Mouse (Mus musculus): ENCODE results near the gene Adgrl2. TPM values are rescaled to one million over a fixed set of nuclear protein-coding genes. Genes with fewer than 3 reads are reported as not detected.

Adgrl2 gene
- 71.7 and 78.9 TPM in 2 replicates for polyA plus RNA-seq (2014; fragmentation: Nextera tagmentation; extraction: Ambion mirVana)

DNA sequence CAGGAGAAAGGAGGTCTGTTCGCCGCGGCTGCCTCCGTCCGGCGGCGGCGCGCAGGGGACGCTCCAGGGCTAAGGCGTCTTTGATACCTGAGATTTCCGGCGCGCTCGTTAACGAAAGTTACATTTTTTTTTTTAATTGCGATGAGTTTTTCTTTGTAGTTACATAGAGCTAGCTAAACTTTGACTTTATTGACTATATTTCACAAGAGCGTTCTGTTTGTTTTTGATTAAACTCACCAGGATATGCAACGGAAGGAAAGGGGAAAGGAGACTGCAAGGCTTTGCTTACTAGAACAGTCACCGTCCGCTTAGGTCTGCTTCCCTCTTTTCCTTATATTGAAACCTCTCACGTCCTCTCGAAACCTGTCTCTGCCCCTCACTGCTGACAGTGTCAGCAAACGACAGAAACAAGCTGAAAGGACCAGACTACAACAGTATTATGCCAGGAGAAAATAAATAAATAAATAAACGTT, at the start of gene Adgrl2:
Gene Adgrl2, minus strand, starts transcription at position 25 of the 473 bp plus-strand sequence.
- no peak; the same call in 1 of the 2 replicates for ATAC-seq (ENCODE audit: insufficient number of reproducible peaks, insufficient read depth, low FRiP score, low read depth)
- H3K27ac ChIP-seq (ENCODE audit: low read length): peak within 1 kb of the TSS; percentile 98
- under 1% methylated on average over 25 of the region's 25 CpGs for WGBS

DNA sequence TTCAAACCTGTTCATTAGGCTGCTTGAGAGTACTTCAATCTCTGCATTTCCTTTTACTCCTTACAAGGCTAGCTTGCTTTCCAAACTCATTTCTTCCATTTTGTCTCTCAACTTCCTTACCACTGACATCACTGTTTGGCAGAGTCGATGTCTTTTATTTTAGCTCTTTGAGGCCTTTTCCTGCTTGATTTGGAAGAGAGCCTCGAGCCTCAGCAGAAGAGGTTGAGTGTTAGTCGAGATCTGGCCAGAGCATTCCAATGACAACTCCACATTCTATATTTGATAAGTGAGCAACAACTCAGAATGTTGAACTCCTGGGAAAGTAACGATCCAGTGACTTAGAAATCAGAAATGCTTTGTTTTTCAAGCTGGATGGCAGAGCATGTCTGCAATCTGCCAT, 48.4 kb upstream of the Adgrl2 start:
- Histone ChIP-seq H3K36me3 (ENCODE audit: control insufficient read depth, insufficient read depth, low read length) (no peaks in the 10 kb centered on the region), H3K27me3 (ENCODE audit: control insufficient read depth, insufficient read depth, low read length) (no peaks in the 10 kb centered on the region), H3K4me3 (ENCODE audit: low read depth, low read length) (no peak overlapping the region), H3K4me2 (replicated peaks; ENCODE audit: low read depth, low read length) (no peak overlapping the region), H3K27ac (ENCODE audit: low read length) (no peak overlapping the region), H3K9me3 (ENCODE audit: control insufficient read depth, low read depth, low read length) (no peaks in the 10 kb centered on the region), H3K4me1 (ENCODE audit: control insufficient read depth, insufficient read depth, low read length) (no peaks in the 10 kb centered on the region), H3K9ac (replicated peaks; ENCODE audit: low read depth, low read length) (no peak overlapping the region)
- 45% methylated on average over 4 of the region's 4 CpGs for WGBS
- ATAC-seq (ENCODE audit: insufficient number of reproducible peaks, insufficient read depth, low FRiP score, low read depth): no peak

More for the DNA sequence above, at the start of gene Adgrl2:
- Histone ChIP-seq H3K4me2 (replicated peaks; ENCODE audit: low read depth, low read length) (peak within 1 kb of the TSS; percentile 61), H3K27me3 (ENCODE audit: control insufficient read depth, insufficient read depth, low read length) (no peaks in the 10 kb centered on the region), H3K4me3 (ENCODE audit: low read depth, low read length) (peak within 1 kb of the TSS; percentile 93), H3K4me1 (ENCODE audit: control insufficient read depth, insufficient read depth, low read length) (peaks cover 8% of the 10 kb centered on the region), H3K9me3 (ENCODE audit: control insufficient read depth, low read depth, low read length) (no peaks in the 10 kb centered on the region), H3K36me3 (ENCODE audit: control insufficient read depth, insufficient read depth, low read length) (no peaks in the 10 kb centered on the region), H3K9ac (replicated peaks; ENCODE audit: low read depth, low read length) (peak within 1 kb of the TSS; percentile 93)

DNA sequence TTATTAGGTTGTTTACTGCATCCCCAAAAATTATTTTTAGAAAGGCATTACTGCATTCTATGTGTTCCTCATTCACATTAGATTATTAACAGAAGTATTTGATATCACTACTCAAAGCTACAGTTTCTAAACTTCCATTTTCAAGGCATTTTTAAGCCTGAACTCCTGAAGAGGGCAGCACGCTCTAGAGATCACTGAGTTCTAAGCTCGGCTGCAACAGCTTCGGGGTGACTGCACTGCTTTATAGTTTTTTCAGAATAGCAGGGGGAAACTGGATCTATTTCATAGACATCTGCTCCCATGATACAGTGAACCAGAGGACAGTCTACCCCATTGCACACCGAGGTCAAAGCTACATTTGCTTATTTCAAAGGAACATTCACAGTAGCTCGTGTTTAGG, 29.6 kb upstream of the Adgrl2 start:
- Histone ChIP-seq H3K9me3 (ENCODE audit: control insufficient read depth, low read depth, low read length) (no peaks in the 10 kb centered on the region), H3K9ac (replicated peaks; ENCODE audit: low read depth, low read length) (no peak overlapping the region), H3K4me3 (ENCODE audit: low read depth, low read length) (no peak overlapping the region), H3K27ac (ENCODE audit: low read length) (no peak overlapping the region), H3K27me3 (ENCODE audit: control insufficient read depth, insufficient read depth, low read length) (no peaks in the 10 kb centered on the region), H3K36me3 (ENCODE audit: control insufficient read depth, insufficient read depth, low read length) (no peaks in the 10 kb centered on the region), H3K4me1 (ENCODE audit: control insufficient read depth, insufficient read depth, low read length) (no peaks in the 10 kb centered on the region), H3K4me2 (replicated peaks; ENCODE audit: low read depth, low read length) (no peak overlapping the region)
- WGBS: 64% methylated on average over 5 of the region's 5 CpGs
- ATAC-seq (ENCODE audit: insufficient number of reproducible peaks, insufficient read depth, low FRiP score, low read depth): no peak

DNA sequence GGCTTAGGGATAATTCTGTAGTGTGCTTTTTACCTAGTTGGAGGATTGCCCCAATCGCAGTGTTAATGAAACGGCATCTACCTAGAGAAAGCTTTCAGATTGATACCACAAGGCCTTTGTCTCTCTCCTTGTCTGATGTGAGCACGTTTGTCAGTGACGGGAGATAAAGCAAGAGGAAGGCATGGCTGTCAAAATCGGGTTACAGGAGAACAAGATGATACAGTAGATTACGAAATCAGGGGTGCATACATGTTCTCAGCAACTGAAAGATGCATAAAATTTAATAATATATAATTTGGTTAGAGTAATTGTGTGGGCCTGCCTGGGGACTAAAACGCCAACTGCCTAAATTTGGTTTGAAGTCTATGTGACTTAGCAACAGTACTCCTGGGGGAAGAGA, 19.0 kb upstream of the Adgrl2 start:
- no peaks in the 10 kb centered on the region for H3K27me3 ChIP-seq (ENCODE audit: control insufficient read depth, insufficient read depth, low read length)
- H3K36me3 ChIP-seq (ENCODE audit: control insufficient read depth, insufficient read depth, low read length): no peaks in the 10 kb centered on the region
- H3K9ac ChIP-seq (replicated peaks; ENCODE audit: low read depth, low read length): no peak overlapping the region
- WGBS: 74% methylated on average over 7 of the region's 7 CpGs
- no peaks in the 10 kb centered on the region for H3K9me3 ChIP-seq (ENCODE audit: control insufficient read depth, low read depth, low read length)
- no peak overlapping the region for H3K4me3 ChIP-seq (ENCODE audit: low read depth, low read length)
- no peak overlapping the region for H3K4me2 ChIP-seq (replicated peaks; ENCODE audit: low read depth, low read length)
- 0 out of 2 replicates have a peak, but pooled peaks cover 3% of the 10 kb centered on the region for H3K4me1 ChIP-seq (ENCODE audit: control insufficient read depth, insufficient read depth, low read length)
- no peak for ATAC-seq (ENCODE audit: insufficient number of reproducible peaks, insufficient read depth, low FRiP score, low read depth)
- H3K27ac ChIP-seq (ENCODE audit: low read length): no peak overlapping the region

DNA sequence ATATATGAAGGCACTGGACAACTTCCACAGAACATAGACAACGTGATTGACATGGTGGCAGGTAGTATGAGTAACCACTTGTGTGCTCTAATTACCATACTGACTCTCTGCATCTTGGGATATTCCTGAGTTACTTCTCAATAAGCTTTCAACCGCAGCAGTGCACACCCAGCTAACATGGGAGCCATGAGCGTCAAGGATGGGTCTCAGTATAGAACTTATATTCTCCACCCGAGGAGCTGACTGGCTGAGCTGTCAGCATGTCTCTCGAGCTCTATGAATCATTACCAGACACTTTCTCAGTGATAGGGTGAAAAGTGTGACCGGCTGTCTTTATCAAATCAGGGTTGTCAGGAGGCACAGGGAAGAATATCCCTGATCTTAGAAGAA, 18.3 kb upstream of the Adgrl2 start:
- WGBS: 50% methylated on average over 6 of the region's 6 CpGs
- Histone ChIP-seq H3K9me3 (ENCODE audit: control insufficient read depth, low read depth, low read length) (no peaks in the 10 kb centered on the region), H3K27me3 (ENCODE audit: control insufficient read depth, insufficient read depth, low read length) (no peaks in the 10 kb centered on the region), H3K4me3 (ENCODE audit: low read depth, low read length) (no peak overlapping the region), H3K4me1 (ENCODE audit: control insufficient read depth, insufficient read depth, low read length) (0 out of 2 replicates have a peak, but pooled peaks cover 3% of the 10 kb centered on the region), H3K27ac (ENCODE audit: low read length) (no peak overlapping the region), H3K9ac (replicated peaks; ENCODE audit: low read depth, low read length) (no peak overlapping the region), H3K36me3 (ENCODE audit: control insufficient read depth, insufficient read depth, low read length) (no peaks in the 10 kb centered on the region), H3K4me2 (replicated peaks; ENCODE audit: low read depth, low read length) (no peak overlapping the region)
- ATAC-seq (ENCODE audit: insufficient number of reproducible peaks, insufficient read depth, low FRiP score, low read depth): no peak

DNA sequence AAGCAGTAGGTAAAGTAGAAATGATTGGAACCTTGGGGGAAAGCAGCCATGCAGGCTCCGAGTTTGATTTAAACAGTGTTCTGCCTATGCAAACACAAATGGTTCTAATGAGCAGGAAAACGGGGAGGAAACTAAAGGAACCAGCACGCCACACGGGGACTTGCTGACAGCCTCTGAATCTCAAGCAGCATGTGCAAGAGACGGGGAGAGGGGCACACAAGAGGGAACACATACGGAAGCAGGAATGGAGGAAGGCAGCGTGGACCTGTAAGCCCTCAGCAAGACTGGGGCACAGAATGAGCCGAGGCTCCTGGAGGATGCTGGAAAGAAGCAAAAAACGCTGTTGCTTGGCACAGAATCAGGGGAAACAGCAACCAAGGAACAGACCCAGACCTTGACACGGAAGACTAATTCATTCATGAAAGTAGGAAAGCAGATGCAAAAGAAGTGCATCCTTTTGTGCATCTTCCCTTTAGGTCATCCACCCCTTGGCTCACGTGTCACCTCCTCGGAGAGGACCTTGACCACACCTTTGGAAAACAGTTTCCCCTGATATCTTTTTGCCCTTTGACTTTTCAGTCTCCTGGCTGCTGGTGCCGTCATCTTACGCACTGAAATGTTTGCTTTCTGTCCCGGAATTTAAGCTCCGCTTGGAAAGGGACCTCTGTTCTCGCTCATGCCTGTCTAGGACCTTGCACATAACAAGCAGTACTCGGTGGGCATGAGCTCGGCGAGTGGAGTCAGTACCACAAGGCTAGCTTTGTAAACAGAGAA, 17.7 kb upstream of the Adgrl2 start:
- H3K27me3 ChIP-seq (ENCODE audit: control insufficient read depth, insufficient read depth, low read length): no peaks in the 10 kb centered on the region
- no peaks in the 10 kb centered on the region for H3K36me3 ChIP-seq (ENCODE audit: control insufficient read depth, insufficient read depth, low read length)
- no peak overlapping the region; the same call in 1 of the 2 replicates for H3K4me2 ChIP-seq (replicated peaks; ENCODE audit: low read depth, low read length)
- 47% methylated on average over 20 of the region's 20 CpGs for WGBS
- no peak overlapping the region for H3K9ac ChIP-seq (replicated peaks; ENCODE audit: low read depth, low read length)
- ATAC-seq (ENCODE audit: insufficient number of reproducible peaks, insufficient read depth, low FRiP score, low read depth): no peak
- H3K27ac ChIP-seq (ENCODE audit: low read length): no peak overlapping the region
- 0 out of 2 replicates have a peak, but pooled peaks cover 3% of the 10 kb centered on the region for H3K4me1 ChIP-seq (ENCODE audit: control insufficient read depth, insufficient read depth, low read length)
- no peak overlapping the region for H3K4me3 ChIP-seq (ENCODE audit: low read depth, low read length)
- H3K9me3 ChIP-seq (ENCODE audit: control insufficient read depth, low read depth, low read length): no peaks in the 10 kb centered on the region

DNA sequence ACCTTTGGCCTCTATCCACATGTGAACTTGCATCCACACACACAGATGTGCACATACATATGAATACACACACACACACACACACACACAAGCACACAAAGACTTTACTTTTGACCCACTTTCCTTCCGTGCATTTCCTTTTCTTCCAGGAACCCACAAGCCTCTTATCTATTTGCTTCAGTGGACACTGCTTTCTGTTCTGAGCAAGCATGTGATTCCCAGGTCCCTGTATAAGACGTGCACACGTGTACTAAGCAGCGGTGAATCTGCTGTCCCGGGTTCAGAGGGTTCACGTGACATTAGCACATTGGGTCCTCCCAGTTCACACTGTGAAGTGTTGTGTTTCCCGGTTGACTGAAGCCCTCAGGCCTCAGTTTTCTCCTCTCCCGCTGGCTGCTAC, 11.0 kb upstream of the Adgrl2 start:
- Histone ChIP-seq H3K4me3 (ENCODE audit: low read depth, low read length) (no peak overlapping the region), H3K27me3 (ENCODE audit: control insufficient read depth, insufficient read depth, low read length) (no peaks in the 10 kb centered on the region), H3K9me3 (ENCODE audit: control insufficient read depth, low read depth, low read length) (no peaks in the 10 kb centered on the region), H3K36me3 (ENCODE audit: control insufficient read depth, insufficient read depth, low read length) (no peaks in the 10 kb centered on the region), H3K4me1 (ENCODE audit: control insufficient read depth, insufficient read depth, low read length) (0 out of 2 replicates have a peak, but pooled peaks cover 3% of the 10 kb centered on the region), H3K27ac (ENCODE audit: low read length) (no peak overlapping the region), H3K4me2 (replicated peaks; ENCODE audit: low read depth, low read length) (no peak overlapping the region), H3K9ac (replicated peaks; ENCODE audit: low read depth, low read length) (no peak overlapping the region)
- ATAC-seq (ENCODE audit: insufficient number of reproducible peaks, insufficient read depth, low FRiP score, low read depth): no peak
- WGBS: 47% methylated on average over 8 of the region's 8 CpGs

DNA sequence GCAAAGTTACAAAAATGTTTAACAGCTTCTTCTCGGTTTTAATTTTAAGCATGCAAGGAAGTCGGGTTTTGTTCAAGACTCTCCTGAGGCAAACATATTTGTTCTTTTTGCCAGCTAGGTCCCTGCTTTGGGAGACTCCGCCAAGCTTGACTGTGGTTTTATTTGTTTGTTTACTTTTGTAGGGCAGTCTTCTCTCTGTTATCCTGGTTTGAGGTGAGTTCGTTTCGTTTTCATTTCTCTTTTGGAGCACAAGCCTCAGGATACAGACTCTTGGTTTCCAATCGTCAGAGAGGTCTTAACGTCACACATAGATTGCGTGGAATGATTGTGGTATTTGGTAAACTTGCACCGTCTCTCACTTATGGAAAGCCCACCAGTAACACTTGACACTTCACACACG, 8.3 kb upstream of the Adgrl2 start:
- 67% methylated on average over 10 of the region's 10 CpGs for WGBS
- H3K4me3 ChIP-seq (ENCODE audit: low read depth, low read length): no peak overlapping the region
- no peaks in the 10 kb centered on the region for H3K36me3 ChIP-seq (ENCODE audit: control insufficient read depth, insufficient read depth, low read length)
- H3K4me1 ChIP-seq (ENCODE audit: control insufficient read depth, insufficient read depth, low read length): no peaks in the 10 kb centered on the region
- no peak overlapping the region for H3K27ac ChIP-seq (ENCODE audit: low read length)
- no peak overlapping the region for H3K4me2 ChIP-seq (replicated peaks; ENCODE audit: low read depth, low read length)
- no peaks in the 10 kb centered on the region for H3K27me3 ChIP-seq (ENCODE audit: control insufficient read depth, insufficient read depth, low read length)
- H3K9me3 ChIP-seq (ENCODE audit: control insufficient read depth, low read depth, low read length): no peaks in the 10 kb centered on the region
- ATAC-seq (ENCODE audit: insufficient number of reproducible peaks, insufficient read depth, low FRiP score, low read depth): no peak
- no peak overlapping the region for H3K9ac ChIP-seq (replicated peaks; ENCODE audit: low read depth, low read length)

All from stomach, embryonic 14.5 days (tissue).